Mouse (Mus musculus) central nervous system, embryonic 18 days (tissue): Measurements from ENCODE around the gene Pxt1. TPM values are rescaled to one million over a fixed set of nuclear protein-coding genes. Genes with fewer than 3 reads are reported as not detected.

Source experiments
- polyA plus RNA-seq: library from polyadenylated mRNA; depleted of rRNA; stranded (reverse); fragments of >200 nt; gene quantifications from 2 replicates; pipeline ENCODE4 v1.2.3, GENCODE M21; 2012; rRNA removed

Gene Pxt1
- 0.11 TPM in 1 of 2 replicates, not detected in the other for polyA plus RNA-seq

DNA sequence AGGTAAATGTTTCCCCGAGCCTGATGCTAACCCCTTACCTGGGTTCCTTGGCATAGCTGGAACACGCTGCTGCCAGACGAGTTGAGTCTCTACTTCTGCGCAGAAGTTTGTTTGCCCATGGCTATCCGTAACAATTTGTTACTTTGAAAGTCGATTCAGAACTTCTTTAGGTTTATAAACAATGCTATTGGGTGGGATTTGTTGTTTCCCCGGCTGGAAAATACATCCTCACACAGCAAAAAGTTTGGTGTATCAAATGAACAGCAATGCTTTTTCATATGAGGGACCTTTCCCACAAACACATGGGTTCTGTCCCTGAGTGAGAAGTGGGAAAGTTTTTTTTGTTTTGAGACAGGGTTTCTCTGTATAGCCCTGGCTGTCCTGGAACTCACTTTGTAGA, at the start of gene Pxt1:
Pxt1 (minus strand) TSS at position 101 of the 400 bp plus-strand sequence.

DNA sequence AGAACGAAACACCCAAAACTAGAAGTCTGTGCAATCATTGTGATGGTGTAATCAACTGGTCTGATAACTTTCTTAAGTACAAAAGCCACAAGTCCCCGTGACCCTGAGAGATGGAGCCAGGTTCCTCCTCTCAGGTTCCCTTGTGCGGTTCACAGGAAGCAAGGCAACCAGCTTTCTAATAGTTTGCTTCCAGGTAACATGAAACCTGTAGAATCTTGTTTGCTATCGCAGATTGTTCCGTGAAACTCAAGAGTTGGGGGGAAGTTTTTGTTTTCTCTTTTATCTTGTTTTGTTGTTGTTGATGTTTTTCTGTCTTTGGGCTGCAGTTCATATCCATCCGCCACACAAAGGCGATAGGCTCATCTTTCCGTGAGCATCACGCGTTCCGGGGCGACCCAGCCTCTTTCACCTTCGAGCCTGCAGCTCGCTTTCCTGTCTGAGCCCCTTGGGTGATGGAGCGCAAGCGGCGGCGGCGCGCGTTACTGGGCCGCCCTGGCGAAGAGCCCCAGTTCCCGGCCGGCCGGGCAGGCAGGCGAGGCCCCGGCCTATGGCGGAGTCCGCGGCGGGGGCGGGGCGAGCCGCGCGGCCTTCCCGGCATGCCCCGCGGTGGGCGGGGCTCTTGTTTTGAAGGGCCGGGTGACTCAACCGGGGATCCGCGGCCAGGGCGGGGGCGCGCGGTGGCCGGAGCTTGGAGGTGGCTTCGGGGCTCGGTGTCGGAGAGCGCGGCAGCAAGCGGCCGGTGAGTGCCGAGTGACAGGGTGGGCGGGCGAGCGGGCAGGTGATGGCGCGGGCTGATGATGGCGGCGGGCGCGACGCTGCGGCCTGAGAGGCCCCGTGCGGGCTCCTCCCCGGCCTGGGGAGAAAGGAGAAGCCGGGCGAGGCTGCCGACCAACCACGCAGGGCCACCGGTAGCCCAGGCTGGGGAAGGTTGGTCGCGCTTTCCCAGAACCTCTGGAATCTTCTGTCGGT, 8.5 kb upstream of the Pxt1 start, which contains the start of gene Kctd20:
Kctd20 (plus strand) TSS at position 120 of the 969 bp plus-strand sequence.

GRCm38 (mm10) chr17:28915060-28915628, 28.5 kb downstream of the Pxt1 start, which contains the start of gene 4930539E08Rik:
TSS of gene 4930539E08Rik (minus strand) at chr17:28915324.

Other genes starting within 250 kb of the Pxt1 start
- gene AC170998.1, start 217.8 kb downstream of the Pxt1 start, polyA plus RNA-seq = 0.56 and 0.62 TPM in 2 replicates
- gene Mapk13, start 174.5 kb downstream of the Pxt1 start, polyA plus RNA-seq = 1.2 and 4.9 TPM in 2 replicates
- 29.1 and 33.9 TPM in 2 replicates for gene Brpf3, start 142.8 kb downstream of the Pxt1 start, polyA plus RNA-seq
- 0.04 and 0.14 TPM in 2 replicates for gene Pnpla1, start 85.4 kb downstream of the Pxt1 start, polyA plus RNA-seq
- 2.6 and 2.9 TPM in 2 replicates for gene 4930539E08Rik, start 28.5 kb downstream of the Pxt1 start, polyA plus RNA-seq
- 71.8 and 72.3 TPM in 2 replicates for gene Kctd20, start 8.1 kb upstream of the Pxt1 start, polyA plus RNA-seq
- 91.9 and 94.6 TPM in 2 replicates for gene Stk38, start 64.2 kb upstream of the Pxt1 start, polyA plus RNA-seq
- 330 and 355 TPM in 2 replicates for gene Srsf3, start 88.8 kb upstream of the Pxt1 start, polyA plus RNA-seq
- 45.1 and 51.9 TPM in 2 replicates for gene Cdkn1a, start 147.1 kb upstream of the Pxt1 start, polyA plus RNA-seq
- 0.06 and 0.19 TPM in 2 replicates for gene Rab44, start 170.3 kb upstream of the Pxt1 start, polyA plus RNA-seq